Mouse (Mus musculus) kidney, adult 2 months (tissue): ENCODE measurements around the gene Dmtf1. TPM values are rescaled to one million over a fixed set of nuclear protein-coding genes. Genes with fewer than 3 reads are reported as not detected.
A peak's percentile ranks its signal among the peaks of the same experiment; 100 is the strongest.

Experiments used
- DNase-seq: peaks from one replicate; pipeline ENCODE4 v3.0.0; 2021
- H3K27ac ChIP-seq: fragments of 200-500 bp; 2 replicates; pipeline ENCODE4 v1.5.1; 2012; ENCODE audit warnings: low read depth, low read length, control low read depth, inconsistent platforms; ENCODE audit not compliant: insufficient read depth
- H3K27me3 ChIP-seq: fragments of 200-500 bp; replicated peaks from 2 replicates; pipeline ENCODE4 v1.6.1; 2012; ENCODE audit warnings: mild to moderate bottlenecking, moderate library complexity, low read length, inconsistent platforms; ENCODE audit not compliant: control insufficient read depth, insufficient read depth
- H3K36me3 ChIP-seq: fragments of 200-500 bp; 2 replicates; pipeline ENCODE4 v1.6.1; 2012; ENCODE audit warnings: mild to moderate bottlenecking, moderate library complexity, low read length, inconsistent platforms; ENCODE audit not compliant: control insufficient read depth, insufficient read depth
- H3K4me1 ChIP-seq: fragments of 200-500 bp; 2 replicates; pipeline ENCODE4 v1.6.1; 2011; ENCODE audit warnings: low read length; ENCODE audit not compliant: control insufficient read depth, insufficient read depth
- H3K4me3 ChIP-seq: fragments of 200-500 bp; 2 replicates; pipeline ENCODE4 v1.5.1; 2011; ENCODE audit warnings: mild to moderate bottlenecking, low read depth, low read length, control low read depth; ENCODE audit not compliant: insufficient read depth
- CTCF ChIP-seq: fragments of 200-500 bp; conservative IDR thresholded peaks from 2 replicates; pipeline ENCODE4 v1.5.1; 2011; ENCODE audit warnings: low read depth, mild to moderate bottlenecking, control low read depth, low read length, moderate library complexity, mixed read lengths; ENCODE audit not compliant: insufficient read depth, insufficient read length
- POLR2A ChIP-seq: fragments of 200-500 bp; IDR thresholded peaks from one replicate; pipeline ENCODE4 v1.6.1; 2011; ENCODE audit warnings: low read depth, low read length, control low read depth
- WGBS: fragments of 180-500 bp; shearing (Covaris S2); methylation state at CpG from one replicate; pipeline ENCODE4 v1.1.7; 2018; 5-methylcytosine and 5-hydroxymethylcytosine counted together
- polyA plus RNA-seq: library from polyadenylated mRNA; depleted of rRNA; stranded (reverse); fragments of >200 nt; gene quantifications from 2 replicates; pipeline ENCODE4 v1.2.3, GENCODE M21; 2012

Gene Dmtf1
- polyA plus RNA-seq, 1 experiment = 10.5 TPM

- TF ChIP-seq POLR2A (no peak), CTCF (no peak)
- H3K4me3 ChIP-seq = no peak overlapping the region
- no peak overlapping the region for H3K27ac ChIP-seq
- no peaks in the 10 kb centered on the region for H3K27me3 ChIP-seq
- H3K4me1 ChIP-seq = no peaks in the 10 kb centered on the region
- DNase-seq = no peak
- peaks cover 6% of the 10 kb centered on the region for H3K36me3 ChIP-seq
- WGBS = 91% methylated on average over 7 of the region's 7 CpGs
These were observed 29.8 kb downstream of the Dmtf1 start for GRCm38 (mm10) chr5:9131786-9132185.

GRCm38 (mm10) chr5:9128566-9128965, 33.0 kb downstream of the Dmtf1 start:
- 87% methylated on average over 12 of the region's 12 CpGs for WGBS
- no peak for TF ChIP-seq POLR2A
- TF ChIP-seq CTCF = no peak
- peaks cover 6% of the 10 kb centered on the region for H3K36me3 ChIP-seq

GRCm38 (mm10) chr5:9124134-9124533, 37.4 kb downstream of the Dmtf1 start:
- no peaks in the 10 kb centered on the region for H3K27me3 ChIP-seq
- no peak for DNase-seq
- no peaks in the 10 kb centered on the region for H3K4me1 ChIP-seq
- WGBS = 84% methylated on average over 2 of the region's 2 CpGs
- H3K27ac ChIP-seq = no peak overlapping the region
- no peak for TF ChIP-seq CTCF
- no peak for TF ChIP-seq POLR2A
- no peak overlapping the region for H3K4me3 ChIP-seq
- H3K36me3 ChIP-seq = peaks cover 18% of the 10 kb centered on the region

More at GRCm38 (mm10) chr5:9128566-9128965, 33.0 kb downstream of the Dmtf1 start:
- no peaks in the 10 kb centered on the region for H3K27me3 ChIP-seq
- H3K27ac ChIP-seq = no peak overlapping the region
- no peaks in the 10 kb centered on the region for H3K4me1 ChIP-seq
- no peak for DNase-seq
- no peak overlapping the region for H3K4me3 ChIP-seq

GRCm38 (mm10) chr5:9114162-9114561, 47.4 kb downstream of the Dmtf1 start:
- Histone ChIP-seq H3K27ac (no peak overlapping the region), H3K4me1 (no peaks in the 10 kb centered on the region), H3K4me3 (no peak overlapping the region), H3K36me3 (no peaks in the 10 kb centered on the region; the same call in 1 of the 2 replicates), H3K27me3 (no peaks in the 10 kb centered on the region)
- WGBS = 45% methylated on average over 6 of the region's 6 CpGs
- DNase-seq = no peak
- TF ChIP-seq CTCF (no peak), POLR2A (no peak)

GRCm38 (mm10) chr5:9111759-9112158, 49.8 kb downstream of the Dmtf1 start:
- 5% methylated on average over 5 of the region's 5 CpGs for WGBS
- Histone ChIP-seq H3K4me3 (no peak overlapping the region), H3K4me1 (peaks cover 3% of the 10 kb centered on the region), H3K27ac (no peak overlapping the region), H3K27me3 (no peaks in the 10 kb centered on the region), H3K36me3 (no peaks in the 10 kb centered on the region)
- DNase-seq = peak; percentile 72
- peak; percentile 91 for TF ChIP-seq CTCF
- TF ChIP-seq POLR2A = no peak

GRCm38 (mm10) chr5:9111285-9111684, 50.3 kb downstream of the Dmtf1 start:
- no peak overlapping the region for H3K27ac ChIP-seq
- H3K4me1 ChIP-seq = peaks cover 3% of the 10 kb centered on the region
- 73% methylated on average over 2 of the region's 2 CpGs for WGBS
- no peak overlapping the region for H3K4me3 ChIP-seq
- no peak for DNase-seq
- TF ChIP-seq POLR2A (no peak), CTCF (no peak)
- H3K27me3 ChIP-seq = no peaks in the 10 kb centered on the region
- no peaks in the 10 kb centered on the region for H3K36me3 ChIP-seq

GRCm38 (mm10) chr5:9109582-9109981, 52.0 kb downstream of the Dmtf1 start:
- H3K4me1 ChIP-seq = peaks cover 5% of the 10 kb centered on the region
- H3K36me3 ChIP-seq = no peaks in the 10 kb centered on the region
- no peak for TF ChIP-seq POLR2A
- TF ChIP-seq CTCF = peak; percentile 20; the same call in 1 of the 2 replicates
- no peak for DNase-seq
- no peak overlapping the region for H3K4me3 ChIP-seq
- no peak overlapping the region for H3K27ac ChIP-seq
- H3K27me3 ChIP-seq = no peaks in the 10 kb centered on the region
